ENCODE assay signal across 7 mouse cellular contexts in genomic region chr12:80407824-80408223, GRCm38 (mm10). TPM values are rescaled to one million over a fixed set of nuclear protein-coding genes. Genes with fewer than 3 reads are reported as not detected.
A peak's percentile ranks its signal among the peaks of the same experiment; 100 is the strongest.
DNase-seq lines count a peak whose midpoint lies in the region; ATAC-seq and TF ChIP-seq lines count a peak whose summit lies in the region.

No protein-coding gene starts in this region.

- no peak overlapping the region for H3K9ac ChIP-seq in hindbrain, embryonic 14.5 days
- H3K9ac ChIP-seq in hindbrain, embryonic 16.5 days (ENCODE audit: low read depth, low read length), result no peak overlapping the region

- no peaks in the 10 kb centered on the region for H3K4me1 ChIP-seq in hindbrain, embryonic 14.5 days (replicated peaks; ENCODE audit: control insufficient read depth, insufficient read depth, low read length)
- H3K4me1 ChIP-seq in hindbrain, embryonic 16.5 days (ENCODE audit: control insufficient read depth, insufficient read depth, low read depth, low read length), result no peaks in the 10 kb centered on the region
- H3K4me1 ChIP-seq in G1E (ENCODE audit: insufficient read depth, low read depth, low read length), result peaks cover 2% of the 10 kb centered on the region; the same call in 1 of the 2 replicates

- no peaks in the 10 kb centered on the region for H3K27me3 ChIP-seq in hindbrain, embryonic 14.5 days (ENCODE audit: control insufficient read depth, insufficient read depth, low read length)
- H3K27me3 ChIP-seq in hindbrain, embryonic 16.5 days (replicated peaks; ENCODE audit: control insufficient read depth, insufficient read depth, low read length), result no peaks in the 10 kb centered on the region
- H3K27me3 ChIP-seq in G1E (ENCODE audit: insufficient read depth, low read length), result no peaks in the 10 kb centered on the region

- no peak overlapping the region for H3K4me3 ChIP-seq in hindbrain, embryonic 14.5 days (replicated peaks; ENCODE audit: low read length)
- H3K4me3 ChIP-seq in hindbrain, embryonic 16.5 days (ENCODE audit: low read length), result no peak overlapping the region
- no peak overlapping the region for H3K4me3 ChIP-seq in G1E (ENCODE audit: low read depth, low read length)

- peak; percentile 87 for TF ChIP-seq CTCF in G1E (IDR thresholded peaks at IDR 0.05; ENCODE audit: low read depth, low read length)

- no peak overlapping the region for H3K27ac ChIP-seq in hindbrain, embryonic 14.5 days
- no peak overlapping the region for H3K27ac ChIP-seq in hindbrain, embryonic 16.5 days (ENCODE audit: low read depth, low read length)

- DNase-seq in hindbrain, embryonic 14.5 days (ENCODE audit: low spot score), result peak; percentile 47
- peak; percentile 64 to 70 for DNase-seq in B cell, adult 2 months
- peak; percentile 31 for DNase-seq in G1E (ENCODE audit: low spot score)
- peak; percentile 77 for DNase-seq in thymus, postnatal 25 days

- WGBS in hindbrain, embryonic 14.5 days, result 55% methylated on average over 3 of the region's 3 CpGs
- WGBS in hindbrain, embryonic 16.5 days, result 51% methylated on average over 3 of the region's 3 CpGs

- no peak for ATAC-seq in hindbrain, embryonic 14.5 days (ENCODE audit: low FRiP score)
- ATAC-seq in hindbrain, embryonic 16.5 days, result no peak
- no peak for ATAC-seq in G1E (ENCODE audit: extremely low read depth, insufficient number of reproducible peaks, low FRiP score, poor library complexity, severe bottlenecking)
- ATAC-seq in granulocyte monocyte progenitor cell, adult 5-6 weeks (replicated peaks; ENCODE audit: poor library complexity, severe bottlenecking), result peak; percentile 81
- peak; percentile 67 for ATAC-seq in megakaryocyte-erythroid progenitor cell, adult 5-6 weeks (replicated peaks; ENCODE audit: low FRiP score, low TSS enrichment, poor library complexity, severe bottlenecking)

- no peak overlapping the region for H3K4me2 ChIP-seq in hindbrain, embryonic 14.5 days (replicated peaks)
- no peak overlapping the region for H3K4me2 ChIP-seq in hindbrain, embryonic 16.5 days (ENCODE audit: low read length)

- H3K9me3 ChIP-seq in hindbrain, embryonic 14.5 days (ENCODE audit: control insufficient read depth, low read length), result no peaks in the 10 kb centered on the region
- no peaks in the 10 kb centered on the region for H3K9me3 ChIP-seq in hindbrain, embryonic 16.5 days (ENCODE audit: control insufficient read depth, low read length)
- no peaks in the 10 kb centered on the region for H3K9me3 ChIP-seq in G1E (replicated peaks)

- H3K36me3 ChIP-seq in hindbrain, embryonic 14.5 days (replicated peaks; ENCODE audit: control insufficient read depth, insufficient read depth), result peaks cover 27% of the 10 kb centered on the region
- peaks cover 7% of the 10 kb centered on the region for H3K36me3 ChIP-seq in hindbrain, embryonic 16.5 days (ENCODE audit: control insufficient read depth, insufficient read depth, low read length)
- peaks cover 68% of the 10 kb centered on the region for H3K36me3 ChIP-seq in G1E (replicated peaks)

RNA-seq across cellular contexts. Expression of gene Dcaf5, which starts 28.6 kb away (rescaled TPM):
- polyA plus RNA-seq in hindbrain, embryonic 14.5 days (2014; fragmentation: Nextera tagmentation; extraction: Ambion mirVana), result 24.3 and 24.9 TPM in 2 replicates
- polyA plus RNA-seq in hindbrain, embryonic 16.5 days (2015; fragmentation: Nextera tagmentation; extraction: Ambion mirVana), result 19.4 and 23.6 TPM in 2 replicates
- 36.6 and 47.2 TPM in 2 replicates for total RNA-seq in G1E (2014; fragmentation: Nextera tagmentation)
- total RNA-seq in G1E (2017), result 26.6 and 26.7 TPM in 2 replicates
- polyA plus RNA-seq in G1E (2012), result 25.0 and 25.6 TPM in 2 replicates
- 11.9 and 12.9 TPM in 2 replicates for total RNA-seq in granulocyte monocyte progenitor cell, adult 5-6 weeks (2014; fragmentation: Nextera tagmentation)
- 14.2 and 14.4 TPM in 2 replicates for total RNA-seq in granulocyte monocyte progenitor cell, adult 5-6 weeks (2017)
- 13.5 and 18.0 TPM in 2 replicates for total RNA-seq in megakaryocyte-erythroid progenitor cell, adult 5-6 weeks (2014; fragmentation: Nextera tagmentation)
- total RNA-seq in megakaryocyte-erythroid progenitor cell, adult 5-6 weeks (2017), result 10.1 and 12.1 TPM in 2 replicates

RNA-seq across cellular contexts. Expression of gene Exd2, which starts 55.1 kb away (rescaled TPM):
- 48.1 and 51.8 TPM in 2 replicates for polyA plus RNA-seq in hindbrain, embryonic 14.5 days (2014; fragmentation: Nextera tagmentation; extraction: Ambion mirVana)
- polyA plus RNA-seq in hindbrain, embryonic 16.5 days (2015; fragmentation: Nextera tagmentation; extraction: Ambion mirVana), result 45.0 and 56.0 TPM in 2 replicates
- total RNA-seq in G1E (2014; fragmentation: Nextera tagmentation) (32.4 and 33.0 TPM in 2 replicates), G1E (2017) (21.4 and 21.8 TPM in 2 replicates)
- 3.5 and 5.9 TPM in 2 replicates for polyA plus RNA-seq in G1E (2012)
- total RNA-seq in granulocyte monocyte progenitor cell, adult 5-6 weeks (2014; fragmentation: Nextera tagmentation), result 13.8 and 20.0 TPM in 2 replicates
- total RNA-seq in granulocyte monocyte progenitor cell, adult 5-6 weeks (2017), result 9.9 and 11.2 TPM in 2 replicates
- total RNA-seq in megakaryocyte-erythroid progenitor cell, adult 5-6 weeks (2014; fragmentation: Nextera tagmentation), result 22.3 and 33.2 TPM in 2 replicates
- total RNA-seq in megakaryocyte-erythroid progenitor cell, adult 5-6 weeks (2017), result 11.0 and 13.7 TPM in 2 replicates

Comparison
In these comparisons a context has a peak if more than half of its experiments do, and no peak if none do; other contexts are left out.
1. ATAC-seq: peak in granulocyte monocyte progenitor cell, adult 5-6 weeks (single experiment) and megakaryocyte-erythroid progenitor cell, adult 5-6 weeks (single experiment); none in hindbrain, embryonic 14.5 days (single experiment), hindbrain, embryonic 16.5 days (single experiment) and G1E (single experiment).
2. Peak in every context shown above with its lines, with median percentiles within 50 percentile points of each other: DNase-seq.